Comparison of ENCODE assay signal across 8 mouse cellular contexts in genomic region chr6:117916737-117917426, GRCm38 (mm10). TPM values are rescaled to one million over a fixed set of nuclear protein-coding genes. Genes with fewer than 3 reads are reported as not detected.
DNase-seq lines count a peak whose midpoint lies in the region; ATAC-seq and TF ChIP-seq lines count a peak whose summit lies in the region.

No protein-coding gene starts in this region.

- no peaks in the 10 kb centered on the region for H3K36me3 ChIP-seq in hindbrain, embryonic 16.5 days (ENCODE audit: control insufficient read depth, insufficient read depth, low read length)
- H3K36me3 ChIP-seq in midbrain, embryonic 10.5 days, result peaks cover 35% of the 10 kb centered on the region

- peak overlapping the region; percentile 92 for H3K4me2 ChIP-seq in hindbrain, embryonic 16.5 days (ENCODE audit: low read length)

- intact Hi-C loops in gastrocnemius, adult 2 months (cut with DNase I), result loop anchor here (5.0 kb wide), 1 partner anchor 40 kb away; no protein-coding TSS in a partner anchor
- intact Hi-C loops in left cerebral cortex, postnatal 4 days (cut with DNase I), result no loop called here

- ATAC-seq in common myeloid progenitor, adult 5-6 weeks (replicated peaks; ENCODE audit: low read depth, poor library complexity, severe bottlenecking), result peak; percentile 85
- peak; percentile 90 for ATAC-seq in hindbrain, embryonic 16.5 days

- under 1% methylated on average over 62 of the region's 62 CpGs for WGBS in hindbrain, embryonic 16.5 days
- WGBS in midbrain, embryonic 10.5 days, result under 1% methylated on average over 62 of the region's 62 CpGs

- no peaks in the 10 kb centered on the region for H3K9me3 ChIP-seq in hindbrain, embryonic 16.5 days (ENCODE audit: control insufficient read depth, low read length)
- H3K9me3 ChIP-seq in midbrain, embryonic 10.5 days (replicated peaks), result no peaks in the 10 kb centered on the region

- TF ChIP-seq CTCF in gastrocnemius, adult 2 months (IDR thresholded peaks at IDR 0.05), result no peak

- H3K27ac ChIP-seq in gastrocnemius, adult 2 months, result peak overlapping the region; percentile 99
- peak overlapping the region; percentile 79 for H3K27ac ChIP-seq in hindbrain, embryonic 16.5 days (ENCODE audit: low read depth, low read length)
- peak overlapping the region; percentile 94 for H3K27ac ChIP-seq in midbrain, embryonic 10.5 days (replicated peaks)

- peak overlapping the region; percentile 87 for H3K4me3 ChIP-seq in gastrocnemius, adult 2 months
- H3K4me3 ChIP-seq in hindbrain, embryonic 16.5 days (ENCODE audit: low read length), result peak overlapping the region; percentile 65
- peak overlapping the region; percentile 79 for H3K4me3 ChIP-seq in midbrain, embryonic 10.5 days

- H3K27me3 ChIP-seq in hindbrain, embryonic 16.5 days (replicated peaks; ENCODE audit: control insufficient read depth, insufficient read depth, low read length), result no peaks in the 10 kb centered on the region
- no peaks in the 10 kb centered on the region for H3K27me3 ChIP-seq in midbrain, embryonic 10.5 days (ENCODE audit: low read depth, poor library complexity, severe bottlenecking)

- H3K4me1 ChIP-seq in hindbrain, embryonic 16.5 days (ENCODE audit: control insufficient read depth, insufficient read depth, low read depth, low read length), result peaks cover 20% of the 10 kb centered on the region
- H3K4me1 ChIP-seq in midbrain, embryonic 10.5 days, result peaks cover 48% of the 10 kb centered on the region

- DNase-seq in adrenal gland, adult (ENCODE audit: inconsistent age in 2 of 2, low spot score in 1 of 2), result peak; percentile 89 to 96
- peak; percentile 88 for DNase-seq in gastrocnemius, adult 2 months
- peak; percentile 80 for DNase-seq in left cerebral cortex, postnatal 4 days
- peak; percentile 86 for DNase-seq in midbrain, embryonic 10.5 days (ENCODE audit: low spot score)
- DNase-seq in right cerebral cortex, postnatal 36 days (ENCODE audit: low spot score in 2 of 2), result peak; percentile 31 to 35
- peak; percentile 80 to 85 for DNase-seq in urinary bladder, postnatal 36 days (ENCODE audit: low spot score in 2 of 2)

- peak overlapping the region; percentile 66 for H3K9ac ChIP-seq in hindbrain, embryonic 16.5 days (ENCODE audit: low read depth, low read length)

RNA-seq across cellular contexts. Expression of gene Hnrnpf, which starts 16.8 kb away (rescaled TPM):
- 1,320 and 1,371 TPM in 2 replicates for total RNA-seq in common myeloid progenitor, adult 5-6 weeks (2017)
- 100 to 1,000 TPM; 104 to 108 TPM for total RNA-seq in gastrocnemius, adult 2 months (2021)
- 250 and 271 TPM in 2 replicates for polyA plus RNA-seq in hindbrain, embryonic 16.5 days (2015; fragmentation: Nextera tagmentation; extraction: Ambion mirVana)
- total RNA-seq in left cerebral cortex, postnatal 4 days (2021), result 100 to 1,000 TPM; 201 to 220 TPM
- polyA plus RNA-seq in midbrain, embryonic 10.5 days (2016; fragmentation: Nextera tagmentation; extraction: Ambion mirVana), result 762 and 839 TPM in 2 replicates

RNA-seq across cellular contexts. Expression of gene Fxyd4, which starts 20.6 kb away (rescaled TPM):
- total RNA-seq in common myeloid progenitor, adult 5-6 weeks (2017), result not detected in 2 replicates
- not detected for total RNA-seq in gastrocnemius, adult 2 months (2021)
- polyA plus RNA-seq in hindbrain, embryonic 16.5 days (2015; fragmentation: Nextera tagmentation; extraction: Ambion mirVana), result 1.7 and 2.5 TPM in 2 replicates
- not detected for total RNA-seq in left cerebral cortex, postnatal 4 days (2021)
- polyA plus RNA-seq in midbrain, embryonic 10.5 days (2016; fragmentation: Nextera tagmentation; extraction: Ambion mirVana), result 2.8 and 3.0 TPM in 2 replicates

RNA-seq across cellular contexts. Expression of gene Zfp239, which starts 55.0 kb away (rescaled TPM):
- 4.3 and 8.9 TPM in 2 replicates for total RNA-seq in common myeloid progenitor, adult 5-6 weeks (2017)
- under 1 TPM; 0.59 to 0.75 TPM for total RNA-seq in gastrocnemius, adult 2 months (2021)
- polyA plus RNA-seq in hindbrain, embryonic 16.5 days (2015; fragmentation: Nextera tagmentation; extraction: Ambion mirVana), result 17.2 and 18.3 TPM in 2 replicates
- total RNA-seq in left cerebral cortex, postnatal 4 days (2021), result 10 to 100 TPM; 21.3 to 22.8 TPM
- polyA plus RNA-seq in midbrain, embryonic 10.5 days (2016; fragmentation: Nextera tagmentation; extraction: Ambion mirVana), result 12.5 and 12.8 TPM in 2 replicates

Comparison
In these comparisons a context has a peak if more than half of its experiments do, and no peak if none do; other contexts are left out.
1. Peak in every context shown above with its lines: DNase-seq, ATAC-seq, H3K4me3 ChIP-seq and H3K27ac ChIP-seq.
2. DNase-seq: peak in every context shown above with its lines; median percentile 92 in adrenal gland, adult; 88 in gastrocnemius, adult 2 months; 86 in midbrain, embryonic 10.5 days; 82 in urinary bladder, postnatal 36 days; 80 in left cerebral cortex, postnatal 4 days; 33 in right cerebral cortex, postnatal 36 days.